Mouse (Mus musculus) MEL (cell line): ENCODE measurements around the gene Fgfr2. TPM values are rescaled to one million over a fixed set of nuclear protein-coding genes. Genes with fewer than 3 reads are reported as not detected.

Experiments
- DNase-seq: peaks from one replicate; pipeline ENCODE4 v3.0.0; 2011; ENCODE audit warnings: low read depth, low spot score
- H3K27ac ChIP-seq: 2 replicates; pipeline ENCODE4 v1.5.1; 2012; ENCODE audit warnings: low read depth, mild to moderate bottlenecking, control low read depth, low read length, moderate library complexity; ENCODE audit not compliant: control insufficient read depth
- H3K27me3 ChIP-seq, 2 experiments: fragments of 150-350 bp in 1 of 2; sonication (generic) in 1 of 2; 2 replicates each; pipeline ENCODE4 v1.6.1; 2012; ENCODE audit warnings: low read length in 2 of 2, mild to moderate bottlenecking in 2 of 2, improper control_type of control experiment in 1 of 2, moderate library complexity in 1 of 2; ENCODE audit not compliant: insufficient read depth in 2 of 2, control insufficient read depth in 1 of 2
- H3K36me3 ChIP-seq, 2 experiments: 2 replicates each; pipeline ENCODE4 v1.6.1; 2012 to 2014; ENCODE audit warnings: low read length in 2 of 2, improper control_type of control experiment in 1 of 2, inconsistent platforms in 1 of 2, mild to moderate bottlenecking in 1 of 2; ENCODE audit not compliant: insufficient read depth in 2 of 2, control insufficient read depth in 1 of 2
- H3K4me1 ChIP-seq, 2 experiments: fragments of 150-350 bp in 1 of 2; sonication (generic) in 1 of 2; 2 replicates each; pipeline ENCODE4 v1.6.1; 2012; ENCODE audit warnings: low read length in 2 of 2, improper control_type of control experiment in 1 of 2, mild to moderate bottlenecking in 1 of 2; ENCODE audit not compliant: insufficient read depth in 2 of 2, control insufficient read depth in 1 of 2
- H3K4me3 ChIP-seq, 2 experiments: fragments of 150-350 bp in 1 of 2; sonication (generic) in 1 of 2; 2 replicates each; pipeline ENCODE4 v1.5.1; 2012; ENCODE audit warnings: low read depth in 2 of 2, low read length in 2 of 2, mild to moderate bottlenecking in 2 of 2, moderate library complexity in 2 of 2, control low read depth in 1 of 2, improper control_type of control experiment in 1 of 2; ENCODE audit not compliant: control insufficient read depth in 1 of 2, insufficient read depth in 1 of 2
- H3K79me2 ChIP-seq: 2 replicates; pipeline ENCODE4 v1.6.1; 2012; ENCODE audit warnings: mild to moderate bottlenecking, low read length, moderate library complexity; ENCODE audit not compliant: control insufficient read depth, poor library complexity, insufficient read depth
- H3K9ac ChIP-seq: 2 replicates; pipeline ENCODE4 v1.6.1; 2012; ENCODE audit warnings: low read depth, mild to moderate bottlenecking, control low read depth, low read length, moderate library complexity; ENCODE audit not compliant: control insufficient read depth, poor library complexity, severe bottlenecking
- H3K9me3 ChIP-seq: fragments of 150-350 bp; sonication (generic); replicated peaks from 2 replicates; pipeline ENCODE4 v1.6.1; 2012; ENCODE audit warnings: mild to moderate bottlenecking, low read length, improper control_type of control experiment, moderate library complexity; ENCODE audit not compliant: insufficient read depth
- CHD1 ChIP-seq: IDR thresholded peaks from 2 replicates; pipeline ENCODE4 v1.6.1; 2012; ENCODE audit warnings: low read depth, mild to moderate bottlenecking, inconsistent platforms, low read length, improper control_type of control experiment
- CHD2 ChIP-seq: IDR thresholded peaks from 2 replicates; pipeline ENCODE4 v1.6.1; 2011; ENCODE audit warnings: low read length, improper control_type of control experiment
- CTCF ChIP-seq, 3 experiments: IDR thresholded peaks in 2 of 3; conservative IDR thresholded peaks in 1 of 3; 2 replicates each; pipeline ENCODE4 v1.5.1; 2011 to 2012; ENCODE audit warnings: low read length in 3 of 3, low read depth in 2 of 3, mild to moderate bottlenecking in 2 of 3, improper control_type of control experiment in 1 of 3, inconsistent platforms in 1 of 3, mixed read lengths in 1 of 3, moderate library complexity in 1 of 3; ENCODE audit not compliant: control insufficient read depth in 1 of 3, insufficient read depth in 1 of 3, poor library complexity in 1 of 3, severe bottlenecking in 1 of 3
- E2F4 ChIP-seq: IDR thresholded peaks from 2 replicates; pipeline ENCODE4 v1.6.1; 2011; ENCODE audit warnings: low read depth, low read length, improper control_type of control experiment, borderline replicate concordance
- ELF1 ChIP-seq: IDR thresholded peaks from 2 replicates; pipeline ENCODE4 v1.6.1; 2014; ENCODE audit warnings: low read depth, mild to moderate bottlenecking, inconsistent platforms, low read length, improper control_type of control experiment, moderate library complexity
- EP300 ChIP-seq, 2 experiments: IDR thresholded peaks; 2 replicates each; pipeline ENCODE4 v1.6.1; 2011; ENCODE audit warnings: improper control_type of control experiment in 2 of 2, low read length in 2 of 2, low read depth in 1 of 2, mild to moderate bottlenecking in 1 of 2
- GABPA ChIP-seq: IDR thresholded peaks from 2 replicates; pipeline ENCODE4 v1.6.1; 2012; ENCODE audit warnings: low read depth, mild to moderate bottlenecking, inconsistent platforms, low read length, improper control_type of control experiment, moderate library complexity
- GATA1 ChIP-seq: IDR thresholded peaks from 2 replicates; pipeline ENCODE4 v1.6.1; 2011; ENCODE audit warnings: low read depth, low read length, improper control_type of control experiment
- HCFC1 ChIP-seq: IDR thresholded peaks from 2 replicates; pipeline ENCODE4 v1.6.1; 2012; ENCODE audit warnings: low read depth, mild to moderate bottlenecking, inconsistent platforms, low read length, improper control_type of control experiment, moderate library complexity
- JUND ChIP-seq: IDR thresholded peaks from 2 replicates; pipeline ENCODE4 v1.6.1; 2011; ENCODE audit warnings: low read depth, mild to moderate bottlenecking, improper control_type of control experiment, low read length
- KAT2A ChIP-seq: conservative IDR thresholded peaks from 2 replicates; pipeline ENCODE4 v1.6.1; 2012; ENCODE audit warnings: low read depth, low read length, improper control_type of control experiment, inconsistent platforms
- MYB ChIP-seq: IDR thresholded peaks from 2 replicates; pipeline ENCODE4 v1.6.1; 2011; ENCODE audit warnings: mild to moderate bottlenecking, low read depth, low read length, improper control_type of control experiment
- MYC ChIP-seq: IDR thresholded peaks from 2 replicates; pipeline ENCODE4 v1.6.1; 2011; ENCODE audit warnings: low read depth, mild to moderate bottlenecking, low read length, improper control_type of control experiment, moderate library complexity
- NELFE ChIP-seq: IDR thresholded peaks from 2 replicates; pipeline ENCODE4 v1.6.1; 2011; ENCODE audit warnings: low read depth, low read length, improper control_type of control experiment
- NRF1 ChIP-seq: IDR thresholded peaks from 2 replicates; pipeline ENCODE4 v1.6.1; 2014; ENCODE audit warnings: low read depth, mild to moderate bottlenecking, inconsistent platforms, low read length, improper control_type of control experiment, moderate library complexity; ENCODE audit not compliant: poor library complexity, insufficient read depth, severe bottlenecking
- POLR2A ChIP-seq, 2 experiments: IDR thresholded peaks; 2 replicates each; pipeline ENCODE4 v1.6.1; 2011 to 2012; ENCODE audit warnings: low read length in 2 of 2, mild to moderate bottlenecking in 2 of 2, control low read depth in 1 of 2, improper control_type of control experiment in 1 of 2, low read depth in 1 of 2, moderate library complexity in 1 of 2; ENCODE audit not compliant: control insufficient read depth in 1 of 2, insufficient read depth in 1 of 2, poor library complexity in 1 of 2
- POLR2AphosphoS5 ChIP-seq: IDR thresholded peaks from 2 replicates; pipeline ENCODE4 v1.6.1; 2012; ENCODE audit warnings: low read depth, borderline replicate concordance, mild to moderate bottlenecking, inconsistent platforms, low read length, moderate library complexity, mixed read lengths
- RAD21 ChIP-seq: IDR thresholded peaks from 2 replicates; pipeline ENCODE4 v1.6.1; 2011; ENCODE audit warnings: mild to moderate bottlenecking, low read depth, low read length, improper control_type of control experiment
- RCOR1 ChIP-seq: IDR thresholded peaks from 2 replicates; pipeline ENCODE4 v1.6.1; 2012; ENCODE audit warnings: low read depth, mild to moderate bottlenecking, inconsistent platforms, low read length, improper control_type of control experiment
- SIN3A ChIP-seq: IDR thresholded peaks from 2 replicates; pipeline ENCODE4 v1.6.1; 2012; ENCODE audit warnings: low read length, improper control_type of control experiment, inconsistent platforms
- TAL1 ChIP-seq: IDR thresholded peaks from 2 replicates; pipeline ENCODE4 v1.6.1; 2012; ENCODE audit warnings: mild to moderate bottlenecking, inconsistent platforms, low read length, moderate library complexity, mixed read lengths
- TBP ChIP-seq: IDR thresholded peaks from 2 replicates; pipeline ENCODE4 v1.8.0; 2011; ENCODE audit warnings: low read depth, low read length, improper control_type of control experiment
- TCF12 ChIP-seq: IDR thresholded peaks from 2 replicates; pipeline ENCODE4 v1.6.1; 2014; ENCODE audit warnings: low read depth, mild to moderate bottlenecking, inconsistent platforms, low read length, improper control_type of control experiment, moderate library complexity
- USF1 ChIP-seq: IDR thresholded peaks from 2 replicates; pipeline ENCODE4 v1.6.1; 2014; ENCODE audit warnings: low read depth, mild to moderate bottlenecking, inconsistent platforms, low read length, improper control_type of control experiment, moderate library complexity
- USF2 ChIP-seq, 2 experiments: IDR thresholded peaks; 2 replicates each; pipeline ENCODE4 v1.6.1; 2011 to 2012; ENCODE audit warnings: improper control_type of control experiment in 2 of 2, low read length in 2 of 2, borderline replicate concordance in 1 of 2, inconsistent platforms in 1 of 2, low read depth in 1 of 2, mild to moderate bottlenecking in 1 of 2; ENCODE audit not compliant: insufficient read depth in 1 of 2
- ZC3H11A ChIP-seq: IDR thresholded peaks from 2 replicates; pipeline ENCODE4 v1.6.1; 2012; ENCODE audit warnings: low read depth, mild to moderate bottlenecking, inconsistent platforms, low read length, improper control_type of control experiment
- ZKSCAN1 ChIP-seq: IDR thresholded peaks from 2 replicates; pipeline ENCODE4 v1.6.1; 2012; ENCODE audit warnings: low read depth, mild to moderate bottlenecking, inconsistent platforms, low read length, improper control_type of control experiment, moderate library complexity
- ZNF384 ChIP-seq: IDR thresholded peaks from 2 replicates; pipeline ENCODE4 v1.6.1; 2012; ENCODE audit warnings: low read depth, mild to moderate bottlenecking, inconsistent platforms, low read length, improper control_type of control experiment
- polyA plus RNA-seq, 2 experiments: library from polyadenylated mRNA; stranded (reverse) in 1 of 2; unstranded in 1 of 2; fragments of >175 nt in 1 of 2; fragments of >200 nt in 1 of 2; gene quantifications; 2 replicates each; pipeline versions ENCODE4 v1.2.1 to v1.2.4; 2012; ENCODE audit warnings: low replicate concordance in 2 of 2, low read depth in 1 of 2; ENCODE audit not compliant: insufficient read length in 2 of 2, insufficient read depth in 1 of 2, missing spikeins in 1 of 2
- total RNA-seq: library from RNA; depleted of rRNA; stranded (reverse); fragments of 300-350 nt; gene quantifications from 2 replicates; pipeline ENCODE4 v1.2.3, GENCODE M21; 2012

The Fgfr2 gene
- total and polyA plus RNA-seq, 3 experiments, result not detected

DNA sequence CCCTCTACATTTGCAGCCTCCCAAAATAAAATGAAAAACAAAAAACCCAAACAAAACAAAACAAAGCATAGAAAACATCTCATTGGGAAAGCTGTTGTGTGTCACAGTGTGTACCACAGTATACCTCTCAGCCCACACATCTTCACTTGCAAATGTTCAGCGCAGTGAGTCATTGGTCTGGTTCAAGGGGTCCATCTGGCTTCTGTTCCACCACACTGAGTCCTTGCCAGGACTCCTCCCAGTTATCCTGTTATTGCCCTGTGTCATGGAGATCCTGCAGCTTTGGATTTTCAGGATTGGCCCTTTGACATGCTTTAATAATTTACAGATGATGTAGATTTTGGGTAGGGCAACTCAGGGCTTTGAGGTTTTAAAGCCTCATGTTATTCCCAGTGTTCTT, 1435.8 kb downstream of the Fgfr2 start:
- no peak for DNase-seq
- H3K4me1 ChIP-seq, result no peaks in the 10 kb centered on the region
- H3K9ac ChIP-seq, result no peak overlapping the region
- H3K36me3 ChIP-seq, result no peaks in the 10 kb centered on the region
- H3K27ac ChIP-seq, result no peak overlapping the region
- no peaks in the 10 kb centered on the region for H3K79me2 ChIP-seq
- no peak overlapping the region for H3K4me3 ChIP-seq
- no peaks in the 10 kb centered on the region for H3K27me3 ChIP-seq
- TF ChIP-seq JUND (no peak), RAD21 (no peak), SIN3A (no peak), NRF1 (no peak), GATA1 (no peak), ZKSCAN1 (no peak), GABPA (no peak), POLR2AphosphoS5 (no peak), TCF12 (no peak), TBP (no peak), ZNF384 (no peak), KAT2A (no peak), CHD2 (no peak), ELF1 (no peak), USF1 (no peak), RCOR1 (no peak), EP300 (IDR thresholded peaks at IDR 0.05; ENCODE audit: low read depth in 1 of 2, low read length in 2 of 2) (no peak), USF2 (IDR thresholded peaks at IDR 0.05; ENCODE audit: borderline replicate concordance in 1 of 2, insufficient read depth in 1 of 2, low read depth in 1 of 2, low read length in 2 of 2) (no peak), MYB (no peak)
- no peaks in the 10 kb centered on the region for H3K9me3 ChIP-seq

- H3K9ac ChIP-seq, result no peak overlapping the region
- TF ChIP-seq SIN3A (no peak), EP300 (IDR thresholded peaks at IDR 0.05; ENCODE audit: low read depth in 1 of 2, low read length in 2 of 2) (no peak), USF2 (IDR thresholded peaks at IDR 0.05; ENCODE audit: borderline replicate concordance in 1 of 2, insufficient read depth in 1 of 2, low read depth in 1 of 2, low read length in 2 of 2) (no peak), ZKSCAN1 (no peak), CHD1 (no peak), CTCF (IDR thresholded peaks at IDR 0.05 in 2 of 3, conservative IDR thresholded peaks at IDR 0.05 in 1 of 3; ENCODE audit: control insufficient read depth in 1 of 3, insufficient read depth in 1 of 3, low read depth in 2 of 3, low read length in 3 of 3, poor library complexity in 1 of 3, severe bottlenecking in 1 of 3) (no peak), E2F4 (no peak), RAD21 (no peak), POLR2AphosphoS5 (no peak), KAT2A (no peak), NELFE (no peak), ZC3H11A (no peak), TAL1 (no peak), MYC (no peak), HCFC1 (no peak), POLR2A (IDR thresholded peaks at IDR 0.05; ENCODE audit: control insufficient read depth in 1 of 2, insufficient read depth in 1 of 2, low read depth in 1 of 2, low read length in 2 of 2, poor library complexity in 1 of 2) (no peak)
Observed at GRCm38 (mm10) chr7:131677126-131677525, 1446.0 kb downstream of the Fgfr2 start.

More at GRCm38 (mm10) chr7:131677126-131677525, 1446.0 kb downstream of the Fgfr2 start:
- H3K27me3 ChIP-seq, result no peaks in the 10 kb centered on the region
- H3K79me2 ChIP-seq, result no peaks in the 10 kb centered on the region
- no peak overlapping the region for H3K4me3 ChIP-seq
- H3K36me3 ChIP-seq, result no peaks in the 10 kb centered on the region
- H3K4me1 ChIP-seq, result no peaks in the 10 kb centered on the region
- DNase-seq, result no peak
- H3K9me3 ChIP-seq, result no peaks in the 10 kb centered on the region
- no peak overlapping the region for H3K27ac ChIP-seq
